Mouse (Mus musculus): ENCODE measurements around the gene Hist1h2ag.
A peak's percentile ranks its signal among the peaks of the same experiment; 100 is the strongest.
"Not testable (repeated sequence)": the region's sequence is repeated elsewhere in the genome, so short reads cannot be mapped to it uniquely, and the experiment has no call there.

Gene Hist1h2ag

GRCm38 (mm10) chr13:22042568-22043502, at the start of gene Hist1h2ag, which contains the start of gene Hist1h2bj:
Gene Hist1h2ag (minus strand): TSS chr13:22042944.
Gene Hist1h2bj (plus strand): TSS chr13:22043214.
- peak; percentile 83 to 84 for DNase-seq

- DNase-seq, result not testable (repeated sequence)
These were observed 41.4 kb upstream of the Hist1h2ag start, which contains the start of gene Vmn1r188 for GRCm38 (mm10) chr13:22084140-22084539. Gene Vmn1r188 (plus strand): TSS chr13:22084440.

GRCm38 (mm10) chr13:22063468-22063867, 20.7 kb upstream of the Hist1h2ag start:
- DNase-seq, result no peak

- no peak for DNase-seq
These were observed 18.7 kb upstream of the Hist1h2ag start for GRCm38 (mm10) chr13:22061422-22061821.

GRCm38 (mm10) chr13:22053754-22054153, 11.0 kb upstream of the Hist1h2ag start:
- no peak for DNase-seq

GRCm38 (mm10) chr13:22051523-22051859, 8.7 kb upstream of the Hist1h2ag start:
- DNase-seq, result no peak

- peak; percentile 66 for DNase-seq
These were observed 8.1 kb upstream of the Hist1h2ag start for GRCm38 (mm10) chr13:22050591-22051522.

- no peak for DNase-seq
These were observed 7.1 kb upstream of the Hist1h2ag start for GRCm38 (mm10) chr13:22049737-22050440.

GRCm38 (mm10) chr13:22049041-22049440, 6.3 kb upstream of the Hist1h2ag start:
- no peak for DNase-seq

GRCm38 (mm10) chr13:22045311-22045710, 2.6 kb upstream of the Hist1h2ag start:
- no peak for DNase-seq

GRCm38 (mm10) chr13:22044432-22045155, 1.9 kb upstream of the Hist1h2ag start:
- DNase-seq, result no peak

- DNase-seq, result no peak
These were observed 1.0 kb upstream of the Hist1h2ag start for GRCm38 (mm10) chr13:22043503-22044431.

- DNase-seq, result no peak
These were observed 835 bp downstream of the Hist1h2ag start for GRCm38 (mm10) chr13:22041651-22042567.

GRCm38 (mm10) chr13:22041142-22041536, 1.6 kb downstream of the Hist1h2ag start, which contains the start of gene Hist1h4i:
Gene Hist1h4i (minus strand): TSS chr13:22041362.
- peak; percentile 92 to 95 for DNase-seq

- DNase-seq, result peak in 1 of 2 experiments; percentile 9
These were observed 2.1 kb downstream of the Hist1h2ag start for GRCm38 (mm10) chr13:22040464-22041141.

- no peak for DNase-seq
These were observed 2.7 kb downstream of the Hist1h2ag start for GRCm38 (mm10) chr13:22039951-22040463.

- DNase-seq, result no peak
These were observed 3.4 kb downstream of the Hist1h2ag start for GRCm38 (mm10) chr13:22039364-22039763.

GRCm38 (mm10) chr13:22037415-22037814, 5.3 kb downstream of the Hist1h2ag start:
- DNase-seq, result no peak

- no peak for DNase-seq
These were observed 5.8 kb downstream of the Hist1h2ag start for GRCm38 (mm10) chr13:22036986-22037385.

All from cerebellum, adult 18-20 months (tissue).